ENCODE assay signal across 12 mouse cellular contexts in the genomic region with DNA sequence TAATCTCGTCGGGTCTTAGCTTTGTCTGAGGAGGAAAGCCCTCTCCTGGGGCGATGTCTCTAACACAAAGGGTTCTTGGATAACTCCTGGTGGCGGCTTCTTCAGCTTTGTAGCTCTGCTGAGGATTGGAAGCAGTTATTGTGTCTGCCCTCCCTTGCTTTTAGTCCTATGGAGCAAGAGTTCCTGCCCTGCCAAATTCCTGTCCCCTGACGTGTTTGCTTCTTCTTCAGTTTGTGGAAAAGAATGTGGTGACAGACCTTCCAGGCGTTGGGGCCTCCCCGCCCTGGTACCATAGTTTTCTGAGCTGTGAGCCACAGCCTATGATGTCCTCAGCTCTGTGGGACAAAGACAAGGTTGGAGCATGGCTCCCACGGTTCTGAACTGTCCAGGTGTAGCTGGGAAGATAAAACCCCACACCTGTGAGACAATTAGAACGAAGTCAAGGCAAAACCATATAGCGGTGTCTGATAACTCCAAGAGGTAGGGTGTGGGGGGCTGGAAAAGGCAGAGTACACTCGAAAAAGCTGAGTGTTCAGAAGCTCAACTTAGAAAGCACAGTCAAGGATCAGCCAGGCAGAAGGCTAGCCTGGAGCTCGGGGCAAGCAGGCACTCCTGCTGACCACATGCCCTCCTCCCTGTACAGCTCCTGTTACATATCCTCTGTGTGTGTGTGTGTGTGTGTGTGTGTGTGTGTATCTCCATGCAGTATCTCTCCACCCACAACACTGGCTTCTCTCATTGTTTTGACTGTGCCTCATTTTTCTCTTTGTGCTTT. TPM values are rescaled to one million over a fixed set of nuclear protein-coding genes. Genes with fewer than 3 reads are reported as not detected.
DNase-seq lines count a peak whose midpoint lies in the region; ATAC-seq and TF ChIP-seq lines count a peak whose summit lies in the region.
"Had no signal": no experiment of that assay in that cellular context is flagged by ENCODE, and none has a peak within 500 bp of the region (broad histone marks: within the 10 kb centered on the region; RNA-seq: fewer than 3 reads in every experiment).

No protein-coding gene starts in this region.

- no peaks in the 10 kb centered on the region for H3K9me3 ChIP-seq in midbrain, embryonic 10.5 days (replicated peaks)
- no peaks in the 10 kb centered on the region for H3K9me3 ChIP-seq in midbrain, embryonic 13.5 days
- H3K9me3 ChIP-seq in liver, embryonic 15.5 days (replicated peaks): no peaks in the 10 kb centered on the region

- peaks cover 49% of the 10 kb centered on the region for H3K4me1 ChIP-seq in midbrain, embryonic 10.5 days
- H3K4me1 ChIP-seq in midbrain, embryonic 13.5 days (replicated peaks): peaks cover 46% of the 10 kb centered on the region
- peaks cover 47% of the 10 kb centered on the region for H3K4me1 ChIP-seq in liver, embryonic 15.5 days (replicated peaks)

- WGBS in midbrain, embryonic 10.5 days: 61% methylated on average over 12 of the region's 12 CpGs
- WGBS in midbrain, embryonic 13.5 days: 59% methylated on average over 12 of the region's 12 CpGs
- 57% methylated on average over 12 of the region's 12 CpGs for WGBS in liver, embryonic 15.5 days (ENCODE audit: insufficient replicate concordance)

- H3ac ChIP-seq in myocyte (ENCODE audit: control insufficient read depth, insufficient read length): no peak overlapping the region

- no peak overlapping the region for H3K9ac ChIP-seq in midbrain, embryonic 13.5 days (replicated peaks)
- no peak overlapping the region for H3K9ac ChIP-seq in liver, embryonic 15.5 days

- H3K79me2 ChIP-seq in myocyte (ENCODE audit: control insufficient read depth, insufficient read depth): no peaks in the 10 kb centered on the region

- no peak for TF ChIP-seq POLR2A in myocyte (IDR thresholded peaks at IDR 0.05; ENCODE audit: insufficient read length, low read depth)

- H3K27me3 ChIP-seq in midbrain, embryonic 10.5 days (ENCODE audit: low read depth, poor library complexity, severe bottlenecking): peaks cover 70% of the 10 kb centered on the region
- H3K27me3 ChIP-seq in midbrain, embryonic 13.5 days: peaks cover 33% of the 10 kb centered on the region
- peaks cover 23% of the 10 kb centered on the region for H3K27me3 ChIP-seq in liver, embryonic 15.5 days
- no peaks in the 10 kb centered on the region for H3K27me3 ChIP-seq in myocyte (ENCODE audit: control insufficient read depth, insufficient read depth, insufficient read length)

- H3K27ac ChIP-seq in midbrain, embryonic 10.5 days (replicated peaks): peak overlapping the region; percentile 4; the same call in 1 of the 2 replicates
- no peak overlapping the region for H3K27ac ChIP-seq in midbrain, embryonic 13.5 days
- H3K27ac ChIP-seq in liver, embryonic 15.5 days (replicated peaks): peak overlapping the region; percentile 70; the same call in 1 of the 2 replicates

- no peak overlapping the region for H3K4me3 ChIP-seq in midbrain, embryonic 10.5 days
- H3K4me3 ChIP-seq in midbrain, embryonic 13.5 days (replicated peaks): no peak overlapping the region
- no peak overlapping the region for H3K4me3 ChIP-seq in liver, embryonic 15.5 days (replicated peaks)
- no peak overlapping the region for H3K4me3 ChIP-seq in myocyte
- H3K4me3 ChIP-seq: erythroblast, embryonic 14.5 days had no signal

- DNase-seq in midbrain, embryonic 10.5 days (ENCODE audit: low spot score): no peak
- peak; percentile 49 for DNase-seq in gonadal fat pad, adult 2 months (ENCODE audit: low read depth)
- DNase-seq in thymus, postnatal 4 days: no peak
- no peak for DNase-seq in ovary, postnatal 10 days (ENCODE audit: low spot score)
- DNase-seq: adrenal gland, postnatal 36 days; cerebellum, adult 8-10 months; midbrain, embryonic 14.5 days; right cerebral cortex, postnatal 4 days had no signal

- no peak overlapping the region for H3K4me2 ChIP-seq in midbrain, embryonic 13.5 days (replicated peaks)
- no peak overlapping the region for H3K4me2 ChIP-seq in liver, embryonic 15.5 days
- H3K4me2 ChIP-seq in myocyte (ENCODE audit: low read depth): peak overlapping the region; percentile 41

- no peaks in the 10 kb centered on the region for H3K36me3 ChIP-seq in midbrain, embryonic 10.5 days
- no peaks in the 10 kb centered on the region for H3K36me3 ChIP-seq in midbrain, embryonic 13.5 days
- H3K36me3 ChIP-seq in liver, embryonic 15.5 days (replicated peaks): no peaks in the 10 kb centered on the region
- H3K36me3 ChIP-seq in myocyte (ENCODE audit: control insufficient read depth, insufficient read depth): no peaks in the 10 kb centered on the region

- ATAC-seq in midbrain, embryonic 13.5 days: no peak
- ATAC-seq in liver, embryonic 15.5 days (ENCODE audit: insufficient read depth): no peak

TF ChIP-seq in myocyte, 11 proteins besides CTCF, POLR2A, EP300 and RAD21:
- peak in 1 of 3 experiments; percentile 12 for TF ChIP-seq MYOD1 (IDR thresholded peaks at IDR 0.05; ENCODE audit: control insufficient read depth in 1 of 3, insufficient read length in 2 of 3, low read depth in 2 of 3)
- TF ChIP-seq MYOG (IDR thresholded peaks at IDR 0.05; ENCODE audit: control insufficient read depth in 1 of 3, insufficient read depth in 1 of 3, insufficient read length in 2 of 3, low read depth in 2 of 3): peak in 1 of 3 experiments; percentile 6
- no peak for TF ChIP-seq CEBPB (IDR thresholded peaks at IDR 0.05; ENCODE audit: insufficient read depth, poor library complexity, severe bottlenecking)

RNA-seq across cellular contexts. Expression of a gene that starts 1.8 kb away (rescaled TPM):
- polyA plus RNA-seq in midbrain, embryonic 10.5 days (2016; fragmentation: Nextera tagmentation; extraction: Ambion mirVana): 0.35 and 0.52 TPM in 2 replicates
- 0.30 and 0.39 TPM in 2 replicates for polyA plus RNA-seq in midbrain, embryonic 13.5 days (2015; fragmentation: Nextera tagmentation; extraction: Ambion mirVana)
- polyA plus RNA-seq in gonadal fat pad, adult 2 months (2012; rRNA removed): 5.3 and 7.0 TPM in 2 replicates
- polyA plus RNA-seq in liver, embryonic 15.5 days (2015; fragmentation: Nextera tagmentation; extraction: Ambion mirVana): 0.89 and 1.0 TPM in 2 replicates
- not detected for polyA plus RNA-seq in myocyte (2012; fragmentation: generic; extraction: Trizol)
- polyA plus RNA-seq: erythroblast, embryonic 14.5 days had no signal
